Comparison of ENCODE assay signal across 18 mouse cellular contexts in genomic region chr3:98379236-98379635, GRCm38 (mm10). TPM values are rescaled to one million over a fixed set of nuclear protein-coding genes. Genes with fewer than 3 reads are reported as not detected.
A peak's percentile ranks its signal among the peaks of the same experiment; 100 is the strongest.
DNase-seq lines count a peak whose midpoint lies in the region; ATAC-seq and TF ChIP-seq lines count a peak whose summit lies in the region.
"Had no signal": no experiment of that assay in that cellular context is flagged by ENCODE, and none has a peak within 500 bp of the region (broad histone marks: within the 10 kb centered on the region; RNA-seq: fewer than 3 reads in every experiment).

No protein-coding gene starts in this region.

- H3K27ac ChIP-seq in lung, postnatal 0 days (ENCODE audit: low read length): no peak overlapping the region
- H3K27ac ChIP-seq in neural tube, embryonic 11.5 days (ENCODE audit: low read depth, low read length): no peak overlapping the region
- H3K27ac ChIP-seq in midbrain, embryonic 14.5 days (replicated peaks; ENCODE audit: low read depth, low read length): no peak overlapping the region
- H3K27ac ChIP-seq: heart, embryonic 15.5 days had no signal

- TF ChIP-seq POLR2A in lung, adult 2 months (IDR thresholded peaks at IDR 0.05; ENCODE audit: borderline replicate concordance, extremely low read depth, low read depth, low read length): no peak

- no peak for DNase-seq in lung, postnatal 0 days (ENCODE audit: low spot score)
- DNase-seq in lung, adult 2 months: no peak
- peak; percentile 57 for DNase-seq in adrenal gland, postnatal 14 days
- peak; percentile 79 to 89 for DNase-seq in kidney, adult 8-10 months
- DNase-seq in neural tube, embryonic 11.5 days (ENCODE audit: low spot score): peak; percentile 20
- DNase-seq in adipocyte (ENCODE audit: low spot score): no peak
- no peak for DNase-seq in midbrain, embryonic 14.5 days
- DNase-seq: cerebellum, postnatal 25 days; gastrocnemius, postnatal 36 days; retina, postnatal 1 day; spleen, adult 18-20 months; thymus, adult 18-20 months had no signal

- no peaks in the 10 kb centered on the region for H3K27me3 ChIP-seq in lung, postnatal 0 days (replicated peaks; ENCODE audit: insufficient read depth, low read length)
- H3K27me3 ChIP-seq in neural tube, embryonic 11.5 days (ENCODE audit: control insufficient read depth, insufficient read depth, low read length): no peaks in the 10 kb centered on the region
- H3K27me3 ChIP-seq in midbrain, embryonic 14.5 days (ENCODE audit: control insufficient read depth, insufficient read depth, low read length): no peaks in the 10 kb centered on the region
- H3K27me3 ChIP-seq: heart, embryonic 15.5 days had no signal

- H3K4me2 ChIP-seq in lung, postnatal 0 days (replicated peaks; ENCODE audit: low read depth, low read length): no peak overlapping the region
- H3K4me2 ChIP-seq in neural tube, embryonic 11.5 days (ENCODE audit: low read depth): no peak overlapping the region
- no peak overlapping the region for H3K4me2 ChIP-seq in midbrain, embryonic 14.5 days (ENCODE audit: low read length)
- H3K4me2 ChIP-seq: heart, embryonic 15.5 days; liver, embryonic 11.5 days had no signal

- ATAC-seq in lung, postnatal 0 days: no peak
- ATAC-seq in neural tube, embryonic 11.5 days (ENCODE audit: insufficient read depth, low FRiP score, low TSS enrichment): no peak
- no peak for ATAC-seq in midbrain, embryonic 14.5 days (ENCODE audit: low FRiP score, low TSS enrichment)
- ATAC-seq: CD4-positive, CD25-positive, alpha-beta regulatory T cell, adult 4 months; inflammation-experienced regulatory T-cells, adult 6 months had no signal

- no peak overlapping the region for H3K4me3 ChIP-seq in lung, postnatal 0 days (ENCODE audit: low read depth, low read length)
- no peak overlapping the region for H3K4me3 ChIP-seq in lung, adult 2 months (replicated peaks; ENCODE audit: extremely low read depth, low read depth, low read length)
- no peak overlapping the region for H3K4me3 ChIP-seq in neural tube, embryonic 11.5 days (ENCODE audit: low read depth, low read length)
- no peak overlapping the region for H3K4me3 ChIP-seq in midbrain, embryonic 14.5 days (replicated peaks; ENCODE audit: low read depth, low read length)
- H3K4me3 ChIP-seq: erythroblast, embryonic 14.5 days; heart, embryonic 15.5 days; myocyte had no signal

- peaks cover 11% of the 10 kb centered on the region; the same call in 1 of the 2 replicates for H3K4me1 ChIP-seq in lung, postnatal 0 days (ENCODE audit: insufficient read depth, low read depth, low read length)
- H3K4me1 ChIP-seq in lung, adult 2 months (ENCODE audit: control insufficient read depth, insufficient read depth, low read length): peaks cover 7% of the 10 kb centered on the region
- H3K4me1 ChIP-seq in neural tube, embryonic 11.5 days (ENCODE audit: control insufficient read depth, insufficient read depth, low read length): peaks cover 8% of the 10 kb centered on the region
- peaks cover 11% of the 10 kb centered on the region for H3K4me1 ChIP-seq in midbrain, embryonic 14.5 days (ENCODE audit: control insufficient read depth, insufficient read depth, low read length)

- no peak for TF ChIP-seq CTCF in lung, postnatal 0 days (IDR thresholded peaks at IDR 0.05)
- no peak for TF ChIP-seq CTCF in lung, adult 2 months (IDR thresholded peaks at IDR 0.05; ENCODE audit: insufficient read depth, low read length)

- no peak overlapping the region for H3K9ac ChIP-seq in lung, postnatal 0 days (replicated peaks; ENCODE audit: low read depth)
- no peak overlapping the region for H3K9ac ChIP-seq in neural tube, embryonic 11.5 days (ENCODE audit: low read length)
- H3K9ac ChIP-seq in midbrain, embryonic 14.5 days (replicated peaks; ENCODE audit: low read length): no peak overlapping the region
- H3K9ac ChIP-seq: heart, embryonic 15.5 days had no signal

- H3K9me3 ChIP-seq in lung, postnatal 0 days (ENCODE audit: low read length): no peaks in the 10 kb centered on the region
- no peaks in the 10 kb centered on the region for H3K9me3 ChIP-seq in neural tube, embryonic 11.5 days (ENCODE audit: control insufficient read depth, low read length)
- no peaks in the 10 kb centered on the region for H3K9me3 ChIP-seq in midbrain, embryonic 14.5 days (ENCODE audit: control insufficient read depth, low read length)
- H3K9me3 ChIP-seq: heart, embryonic 15.5 days had no signal

- 0 out of 2 replicates have a peak, but pooled peaks have one; percentile 25 for TF ChIP-seq EP300 in lung, postnatal 0 days (IDR thresholded peaks at IDR 0.05)

- H3K36me3 ChIP-seq in lung, postnatal 0 days (ENCODE audit: insufficient read depth, low read length): no peaks in the 10 kb centered on the region
- no peaks in the 10 kb centered on the region for H3K36me3 ChIP-seq in neural tube, embryonic 11.5 days (ENCODE audit: control insufficient read depth, insufficient read depth, low read length)
- no peaks in the 10 kb centered on the region for H3K36me3 ChIP-seq in midbrain, embryonic 14.5 days (ENCODE audit: control insufficient read depth, insufficient read depth, low read length)
- H3K36me3 ChIP-seq: heart, embryonic 15.5 days had no signal

- 9% methylated on average over 7 of the region's 7 CpGs for WGBS in lung, postnatal 0 days
- 19% methylated on average over 7 of the region's 7 CpGs for WGBS in lung, adult 2 months
- 11% methylated on average over 7 of the region's 7 CpGs for WGBS in neural tube, embryonic 11.5 days
- 22% methylated on average over 7 of the region's 7 CpGs for WGBS in midbrain, embryonic 14.5 days

RNA-seq across cellular contexts. Expression of gene Zfp697, which starts 3.0 kb away (rescaled TPM):
- polyA plus RNA-seq in lung, postnatal 0 days (2015; fragmentation: Nextera tagmentation; extraction: Ambion mirVana): 9.2 and 10.6 TPM in 2 replicates
- 17.0 and 17.9 TPM in 2 replicates for polyA plus RNA-seq in lung, adult 2 months (2012; rRNA removed)
- total RNA-seq in adrenal gland, postnatal 14 days (2021): 3.4 and 4.3 TPM in 2 replicates
- 11.7 TPM in 2 replicates for polyA plus RNA-seq in neural tube, embryonic 11.5 days (2014; fragmentation: Nextera tagmentation; extraction: Ambion mirVana)
- polyA plus RNA-seq in midbrain, embryonic 14.5 days (2014; fragmentation: Nextera tagmentation; extraction: Ambion mirVana): 21.3 and 25.5 TPM in 2 replicates
- polyA plus RNA-seq: CD4-positive, CD25-positive, alpha-beta regulatory T cell, adult 4 months; erythroblast, embryonic 14.5 days; inflammation-experienced regulatory T-cells, adult 6 months had no signal

RNA-seq across cellular contexts. Expression of gene Phgdh, which starts 39.4 kb away (rescaled TPM):
- 12.1 and 15.1 TPM in 2 replicates for polyA plus RNA-seq in lung, postnatal 0 days (2015; fragmentation: Nextera tagmentation; extraction: Ambion mirVana)
- polyA plus RNA-seq in lung, adult 2 months (2012; rRNA removed): 19.8 and 21.4 TPM in 2 replicates
- total RNA-seq in adrenal gland, postnatal 14 days (2021): 21.0 and 25.2 TPM in 2 replicates
- 315 and 321 TPM in 2 replicates for polyA plus RNA-seq in neural tube, embryonic 11.5 days (2014; fragmentation: Nextera tagmentation; extraction: Ambion mirVana)
- 146 and 151 TPM in 2 replicates for polyA plus RNA-seq in midbrain, embryonic 14.5 days (2014; fragmentation: Nextera tagmentation; extraction: Ambion mirVana)

Comparison
In these comparisons a context has a peak if more than half of its experiments do, and no peak if none do; other contexts are left out.
1. DNase-seq: peak in adrenal gland, postnatal 14 days (single experiment), kidney, adult 8-10 months (2 of 2) and neural tube, embryonic 11.5 days (single experiment); none in lung, postnatal 0 days (single experiment), lung, adult 2 months (single experiment), adipocyte (single experiment) and midbrain, embryonic 14.5 days (single experiment).